Mouse (Mus musculus): ENCODE results near the gene Higd1b.

GRCm38 (mm10) chr11:102845926-102846325, 10.3 kb downstream of the Higd1b start:
- TF ChIP-seq CTCF (IDR thresholded peaks at IDR 0.05; ENCODE audit: insufficient read depth, low read depth, low read length) (no peak), POLR2A (IDR thresholded peaks at IDR 0.05; ENCODE audit: insufficient read depth, low read depth, low read length) (no peak)

Data from olfactory bulb, adult 2 months (tissue).